Mouse (Mus musculus): Measurements from ENCODE around the gene Abl2. TPM values are rescaled to one million over a fixed set of nuclear protein-coding genes. Genes with fewer than 3 reads are reported as not detected.

Gene Abl2
- polyA plus RNA-seq, 1 experiment, result 16.4 TPM

DNA sequence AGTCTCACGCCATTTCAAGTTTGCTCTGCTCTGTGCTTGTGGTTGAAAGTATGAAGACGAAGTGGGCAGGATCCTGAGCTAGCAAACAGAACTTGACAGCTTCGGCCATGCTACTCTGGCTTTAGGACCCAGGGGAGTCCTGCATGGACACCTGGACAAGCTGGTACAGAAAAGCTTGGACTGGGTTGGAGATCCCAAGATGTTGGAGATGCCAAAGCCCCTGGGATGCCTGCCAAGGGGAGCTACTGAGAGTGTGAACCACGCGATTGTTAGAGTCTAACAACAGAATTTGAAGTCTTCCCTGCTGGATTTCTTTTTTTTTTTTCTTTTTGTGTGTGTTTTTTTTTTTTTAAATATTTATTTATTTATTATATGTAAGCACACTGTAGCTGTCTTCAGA is 118.0 kb downstream of the Abl2 start:
- Histone ChIP-seq H3K27me3 (ENCODE audit: control insufficient read depth, insufficient read depth, low read length) (no peaks in the 10 kb centered on the region), H3K4me1 (ENCODE audit: control insufficient read depth, insufficient read depth, low read length) (no peaks in the 10 kb centered on the region), H3K4me3 (replicated peaks; ENCODE audit: insufficient read depth, low read depth, low read length) (no peak overlapping the region), H3K27ac (ENCODE audit: insufficient read depth, low read length) (no peak overlapping the region)
- WGBS, result 39% methylated on average over 5 of the region's 5 CpGs
- DNase-seq, result peak; percentile 44 to 58
- TF ChIP-seq CTCF (IDR thresholded peaks at IDR 0.05; ENCODE audit: borderline replicate concordance, insufficient read depth, low read depth, low read length) (no peak), POLR2A (IDR thresholded peaks at IDR 0.05; ENCODE audit: borderline replicate concordance, insufficient read depth, low read length) (no peak)

GRCm38 (mm10) chr1:156677230-156677629 is 118.6 kb downstream of the Abl2 start:
- DNase-seq, result no peak
- 98% methylated on average over 3 of the region's 3 CpGs for WGBS
- Histone ChIP-seq H3K27me3 (ENCODE audit: control insufficient read depth, insufficient read depth, low read length) (no peaks in the 10 kb centered on the region), H3K27ac (ENCODE audit: insufficient read depth, low read length) (no peak overlapping the region), H3K4me3 (replicated peaks; ENCODE audit: insufficient read depth, low read depth, low read length) (no peak overlapping the region), H3K4me1 (ENCODE audit: control insufficient read depth, insufficient read depth, low read length) (no peaks in the 10 kb centered on the region)
- no peak for TF ChIP-seq CTCF (IDR thresholded peaks at IDR 0.05; ENCODE audit: borderline replicate concordance, insufficient read depth, low read depth, low read length)
- no peak for TF ChIP-seq POLR2A (IDR thresholded peaks at IDR 0.05; ENCODE audit: borderline replicate concordance, insufficient read depth, low read length)

GRCm38 (mm10) chr1:156679599-156679998 is 121.0 kb downstream of the Abl2 start:
- no peak overlapping the region for H3K27ac ChIP-seq (ENCODE audit: insufficient read depth, low read length)
- WGBS, result 84% methylated on average over 9 of the region's 9 CpGs
- H3K27me3 ChIP-seq (ENCODE audit: control insufficient read depth, insufficient read depth, low read length), result no peaks in the 10 kb centered on the region
- H3K4me3 ChIP-seq (replicated peaks; ENCODE audit: insufficient read depth, low read depth, low read length), result no peak overlapping the region
- TF ChIP-seq POLR2A (IDR thresholded peaks at IDR 0.05; ENCODE audit: borderline replicate concordance, insufficient read depth, low read length) (no peak), CTCF (IDR thresholded peaks at IDR 0.05; ENCODE audit: borderline replicate concordance, insufficient read depth, low read depth, low read length) (no peak)
- no peak for DNase-seq
- H3K4me1 ChIP-seq (ENCODE audit: control insufficient read depth, insufficient read depth, low read length), result no peaks in the 10 kb centered on the region

DNA sequence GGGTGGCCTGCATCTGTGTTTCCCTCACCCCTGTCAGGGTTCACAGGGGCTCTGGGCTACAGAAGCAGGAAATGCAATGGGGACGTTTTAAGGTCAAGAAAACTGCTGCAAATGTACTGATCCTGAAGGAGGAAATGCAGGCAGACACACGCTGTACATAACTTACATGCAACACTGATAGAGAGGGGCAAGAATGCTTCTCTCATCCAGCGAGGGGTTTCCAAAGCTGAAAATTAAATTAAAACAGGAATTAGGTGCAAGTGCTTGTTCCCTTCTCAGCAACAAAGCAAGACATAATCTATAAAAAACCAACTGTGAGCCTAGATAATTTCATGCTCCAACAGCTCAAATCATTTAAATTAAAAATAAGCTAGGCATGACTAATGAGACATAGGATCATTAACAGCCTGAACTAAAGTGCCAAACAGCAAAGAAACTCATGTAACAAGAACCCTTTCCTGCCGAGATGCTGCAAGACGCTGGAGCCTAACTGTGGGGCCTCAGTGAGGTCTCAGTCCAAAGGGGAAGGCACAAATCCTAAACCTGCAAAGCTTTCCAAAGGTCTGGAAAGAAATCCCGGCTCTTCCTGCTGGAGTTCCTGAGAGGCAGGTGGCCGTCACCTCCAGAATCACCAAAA is 127.6 kb downstream of the Abl2 start:
- TF ChIP-seq POLR2A (IDR thresholded peaks at IDR 0.05; ENCODE audit: borderline replicate concordance, insufficient read depth, low read length) (no peak), CTCF (IDR thresholded peaks at IDR 0.05; ENCODE audit: borderline replicate concordance, insufficient read depth, low read depth, low read length) (no peak)
- Histone ChIP-seq H3K27ac (ENCODE audit: insufficient read depth, low read length) (no peak overlapping the region), H3K4me3 (replicated peaks; ENCODE audit: insufficient read depth, low read depth, low read length) (no peak overlapping the region), H3K4me1 (ENCODE audit: control insufficient read depth, insufficient read depth, low read length) (no peaks in the 10 kb centered on the region), H3K27me3 (ENCODE audit: control insufficient read depth, insufficient read depth, low read length) (no peaks in the 10 kb centered on the region)
- DNase-seq, result peak in 1 of 2 experiments; percentile 28
- WGBS, result 46% methylated on average over 7 of the region's 7 CpGs

Other genes with a start within 250 kb of the Abl2 start
- 0.03 and 0.10 TPM in 2 replicates for gene Nphs2, start 248.1 kb upstream of the Abl2 start, polyA plus RNA-seq (2012; rRNA removed)
- gene Gm2000, start 192.7 kb upstream of the Abl2 start, polyA plus RNA-seq (2012; rRNA removed), result 20.7 and 30.4 TPM in 2 replicates
- gene Axdnd1, start 137.6 kb upstream of the Abl2 start, polyA plus RNA-seq (2012; rRNA removed), result 0.33 and 0.38 TPM in 2 replicates
- 16.5 and 17.7 TPM in 2 replicates for gene Soat1, start 84.5 kb upstream of the Abl2 start, polyA plus RNA-seq (2012; rRNA removed)
- gene Gm10031, start 34.8 kb upstream of the Abl2 start, polyA plus RNA-seq (2012; rRNA removed), result 8.7 and 9.5 TPM in 2 replicates
- 6.1 and 6.5 TPM in 2 replicates for gene Tor3a, start 115.6 kb downstream of the Abl2 start, polyA plus RNA-seq (2012; rRNA removed)
- gene Fam20b, start 160.3 kb downstream of the Abl2 start, polyA plus RNA-seq (2012; rRNA removed), result 47.0 and 48.8 TPM in 2 replicates